Mouse (Mus musculus): ENCODE results near the gene Fcgr4. TPM values are rescaled to one million over a fixed set of nuclear protein-coding genes. Genes with fewer than 3 reads are reported as not detected.

Fcgr4 gene
- polyA plus RNA-seq, 1 experiment, result 2.2 TPM

DNA sequence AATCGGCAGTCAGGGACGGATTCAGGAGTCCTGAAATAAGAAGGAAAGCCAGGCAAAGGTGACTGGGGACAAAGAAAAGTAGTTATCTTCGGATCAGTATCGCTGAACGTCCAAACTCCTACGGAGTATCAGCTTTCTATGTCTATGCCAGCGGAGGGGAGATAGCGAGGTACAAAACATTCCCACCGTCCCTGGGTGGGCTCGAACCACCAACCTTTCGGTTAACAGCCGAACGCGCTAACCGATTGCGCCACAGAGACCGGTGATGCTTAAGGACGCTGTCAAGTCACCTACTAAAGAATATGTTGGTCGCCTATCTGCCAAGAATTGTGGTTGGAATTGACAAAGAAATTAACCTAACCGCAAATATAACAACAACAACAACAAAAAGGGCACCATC lies 15.0 kb downstream of the Fcgr4 start:
- H3K4me3 ChIP-seq (ENCODE audit: insufficient read depth, low read depth, low read length), result peak overlapping the region; percentile 62
- no peak overlapping the region for H3K27ac ChIP-seq (replicated peaks; ENCODE audit: low read depth, low read length)
- H3K4me1 ChIP-seq (ENCODE audit: control insufficient read depth, insufficient read depth, insufficient read length, low read length), result peaks cover 7% of the 10 kb centered on the region

DNA sequence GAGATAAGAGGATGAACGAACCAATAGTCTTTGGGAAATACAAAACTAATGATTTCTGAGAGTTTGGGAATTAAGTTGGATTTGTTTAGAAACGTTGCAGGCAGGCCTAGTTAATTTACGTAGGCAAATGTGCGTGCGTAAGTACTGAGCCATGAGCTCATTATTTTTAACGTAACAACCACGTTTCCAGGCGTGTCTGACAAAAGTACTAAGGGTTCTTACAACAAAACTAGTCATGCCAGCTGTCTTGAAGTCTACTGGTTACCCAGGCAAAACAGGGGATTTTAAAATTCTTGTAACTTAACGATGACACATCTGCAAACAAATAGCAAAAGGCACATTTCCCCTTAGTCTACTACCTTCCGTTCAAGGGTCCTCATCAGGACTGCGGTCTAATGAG lies 15.5 kb downstream of the Fcgr4 start:
- Histone ChIP-seq H3K4me1 (ENCODE audit: control insufficient read depth, insufficient read depth, insufficient read length, low read length) (peaks cover 7% of the 10 kb centered on the region), H3K4me3 (ENCODE audit: insufficient read depth, low read depth, low read length) (peak overlapping the region; percentile 32), H3K27ac (replicated peaks; ENCODE audit: low read depth, low read length) (no peak overlapping the region)

DNA sequence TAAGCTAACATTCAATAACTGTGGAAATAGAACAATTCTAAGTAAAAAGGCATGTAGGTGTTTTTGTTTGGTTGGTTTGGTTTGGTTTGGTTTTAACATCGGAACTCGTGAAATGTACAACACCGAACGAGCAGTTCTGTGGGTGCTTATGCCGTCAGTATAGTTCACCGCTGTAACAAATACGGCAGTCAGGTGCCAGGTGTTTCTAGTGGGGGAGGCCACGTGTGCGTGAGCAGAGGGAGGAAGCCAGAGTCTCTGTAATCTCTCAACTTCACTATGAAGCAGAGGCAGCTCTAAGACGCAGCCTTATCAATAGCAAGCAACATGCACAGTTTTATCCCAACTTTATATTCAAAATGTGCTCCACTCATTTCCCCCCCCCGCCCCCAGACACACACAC lies 16.9 kb downstream of the Fcgr4 start:
- Histone ChIP-seq H3K27ac (replicated peaks; ENCODE audit: low read depth, low read length) (no peak overlapping the region), H3K4me3 (ENCODE audit: insufficient read depth, low read depth, low read length) (no peak overlapping the region), H3K4me1 (ENCODE audit: control insufficient read depth, insufficient read depth, insufficient read length, low read length) (peaks cover 7% of the 10 kb centered on the region)

DNA sequence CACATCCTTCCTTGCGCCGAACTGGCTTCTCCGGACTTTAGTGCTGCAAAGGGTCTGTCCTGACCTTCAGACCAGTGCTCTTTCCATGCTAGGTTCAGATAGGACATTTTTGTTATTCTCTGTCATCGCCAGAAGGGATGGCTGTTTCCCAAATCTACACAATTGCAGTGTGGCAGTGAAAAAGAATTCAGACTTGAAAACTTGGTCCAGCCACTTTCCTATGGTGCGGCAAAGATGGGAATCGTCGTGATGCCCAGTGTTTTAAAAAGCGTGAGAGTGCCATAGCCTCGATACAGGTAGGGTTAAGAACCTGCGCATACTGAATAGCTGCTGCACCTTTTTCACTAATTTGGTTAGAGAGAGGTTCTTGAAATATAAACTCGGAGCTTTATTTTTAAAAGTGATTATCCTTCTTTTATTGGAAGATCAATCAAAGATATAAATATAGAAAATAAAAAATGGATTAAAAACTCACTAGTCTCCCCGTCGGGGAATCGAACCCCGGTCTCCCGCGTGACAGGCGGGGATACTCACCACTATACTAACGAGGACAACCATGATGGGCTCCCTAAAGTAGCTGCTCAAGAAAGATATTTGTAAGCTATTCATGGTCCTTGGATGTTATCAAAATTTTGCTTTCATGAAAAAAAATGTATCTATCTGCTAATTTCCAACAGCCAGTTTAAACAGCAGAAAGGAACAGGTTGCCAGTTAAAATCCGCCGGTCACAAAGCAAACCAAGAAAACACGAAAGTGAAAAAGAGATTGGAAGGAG lies 18.0 kb downstream of the Fcgr4 start:
- Histone ChIP-seq H3K4me3 (ENCODE audit: insufficient read depth, low read depth, low read length) (peak overlapping the region; percentile 59), H3K4me1 (ENCODE audit: control insufficient read depth, insufficient read depth, insufficient read length, low read length) (peaks cover 7% of the 10 kb centered on the region), H3K27ac (replicated peaks; ENCODE audit: low read depth, low read length) (no peak overlapping the region)

DNA sequence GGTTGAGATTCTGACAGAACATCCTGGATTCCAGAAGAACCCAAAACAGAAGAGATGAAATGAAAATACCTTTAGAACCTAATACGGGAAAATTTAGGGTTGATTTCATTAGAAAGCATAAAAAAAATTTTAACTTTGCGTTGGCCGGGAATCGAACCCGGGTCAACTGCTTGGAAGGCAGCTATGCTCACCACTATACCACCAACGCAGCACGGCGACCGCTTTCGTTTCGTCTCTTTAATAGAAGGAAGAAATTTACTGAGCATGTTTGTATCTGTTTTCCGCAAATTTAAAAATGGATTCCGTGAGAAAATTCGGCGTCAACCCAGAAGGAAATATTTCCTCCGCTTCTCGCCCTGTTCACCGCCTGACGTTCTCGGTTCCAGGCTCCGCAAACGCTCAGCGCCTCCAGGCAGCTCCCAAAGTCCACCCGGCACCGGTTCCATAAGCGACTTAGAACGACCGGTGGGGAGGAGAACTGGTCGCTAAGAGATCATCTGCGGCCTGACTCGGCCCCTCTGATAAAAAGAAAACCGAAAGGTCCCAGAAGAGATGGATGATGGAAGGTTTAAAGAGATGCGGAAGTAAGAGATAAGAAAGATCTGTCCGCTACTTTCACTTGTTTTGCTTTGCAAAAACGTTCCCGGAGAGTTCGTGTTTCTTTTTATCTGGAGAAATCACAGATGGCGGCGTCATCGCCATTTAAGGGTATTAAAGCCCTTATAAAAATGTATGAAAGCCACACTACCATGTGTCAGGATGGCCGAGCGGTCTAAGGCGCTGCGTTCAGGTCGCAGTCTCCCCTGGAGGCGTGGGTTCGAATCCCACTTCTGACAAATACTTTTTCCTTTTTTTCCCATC lies 19.4 kb downstream of the Fcgr4 start:
- H3K4me1 ChIP-seq (ENCODE audit: control insufficient read depth, insufficient read depth, insufficient read length, low read length), result peaks cover 5% of the 10 kb centered on the region
- H3K27ac ChIP-seq (replicated peaks; ENCODE audit: low read depth, low read length), result peak overlapping the region; percentile 88
- H3K4me3 ChIP-seq (ENCODE audit: insufficient read depth, low read depth, low read length), result peak overlapping the region; percentile 97

DNA sequence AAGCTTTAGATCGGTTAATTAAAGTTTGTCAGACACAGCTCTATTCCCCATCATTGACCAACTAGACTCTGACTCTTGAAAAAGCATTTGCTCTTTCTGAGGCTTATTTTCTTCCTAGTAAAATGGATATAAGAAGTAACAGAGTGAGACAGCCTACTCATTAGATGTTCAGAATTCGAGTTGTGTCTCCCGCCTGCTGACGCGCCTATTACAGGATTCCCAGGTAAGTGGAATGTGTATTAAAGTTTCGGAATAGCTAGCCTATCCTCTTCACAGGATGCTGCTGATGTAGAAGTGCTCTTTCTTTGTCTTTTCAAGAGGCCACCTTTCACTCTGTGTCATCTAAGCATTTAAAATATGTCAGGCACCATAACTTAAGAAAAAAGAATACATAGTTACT lies 20.4 kb downstream of the Fcgr4 start:
- no peak overlapping the region for H3K4me3 ChIP-seq (ENCODE audit: insufficient read depth, low read depth, low read length)
- peaks cover 5% of the 10 kb centered on the region; the same call in 1 of the 2 replicates for H3K4me1 ChIP-seq (ENCODE audit: control insufficient read depth, insufficient read depth, insufficient read length, low read length)
- H3K27ac ChIP-seq (replicated peaks; ENCODE audit: low read depth, low read length), result no peak overlapping the region

DNA sequence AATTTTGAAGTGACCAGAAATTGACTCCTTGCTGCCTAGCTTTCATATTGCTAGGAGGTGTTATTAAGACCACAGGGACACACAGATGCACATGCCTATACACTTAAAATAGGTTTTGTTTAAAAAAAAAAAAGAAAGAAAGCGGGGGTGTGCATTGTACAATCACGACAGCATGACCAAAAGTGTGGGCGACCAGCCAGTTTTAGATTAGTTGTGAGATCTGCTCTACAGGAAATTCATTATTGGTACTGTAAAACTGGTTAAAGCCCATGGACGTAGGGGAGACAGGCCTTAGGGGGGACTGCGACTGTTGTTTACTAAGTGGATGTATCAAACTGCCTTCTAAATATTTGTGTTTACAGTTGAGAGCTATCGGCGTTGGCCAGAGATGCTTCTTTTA lies 21.2 kb downstream of the Fcgr4 start:
- Histone ChIP-seq H3K4me3 (ENCODE audit: insufficient read depth, low read depth, low read length) (no peak overlapping the region), H3K27ac (replicated peaks; ENCODE audit: low read depth, low read length) (no peak overlapping the region), H3K4me1 (ENCODE audit: control insufficient read depth, insufficient read depth, insufficient read length, low read length) (peaks cover 1% of the 10 kb centered on the region; the same call in 1 of the 2 replicates)

DNA sequence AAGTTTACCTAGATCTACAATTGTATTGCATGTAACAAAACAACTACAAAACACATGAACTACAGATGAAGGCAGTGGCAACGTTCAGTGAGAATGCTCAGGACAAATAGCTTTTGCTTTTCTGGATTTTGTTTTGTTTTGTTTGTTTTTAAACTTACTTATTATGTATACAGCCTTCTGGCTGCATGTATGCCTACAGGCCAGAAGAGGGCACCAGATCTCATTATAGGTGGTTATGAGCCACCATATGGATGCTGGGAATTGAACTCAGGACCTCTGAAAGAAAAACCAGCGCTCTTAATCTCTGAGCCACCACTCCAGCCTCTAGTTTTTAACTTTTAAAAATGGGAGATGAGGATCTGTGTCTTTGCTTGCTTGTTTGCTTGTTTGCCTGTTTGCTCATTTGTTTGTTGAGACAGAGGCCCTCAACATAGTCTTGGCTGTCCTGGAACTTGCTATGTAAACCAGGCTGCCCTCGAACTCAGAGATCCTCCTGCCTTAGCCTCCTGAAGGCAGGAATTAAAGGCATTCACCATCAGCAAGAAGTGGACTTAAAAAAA lies 25.0 kb downstream of the Fcgr4 start:
- H3K27ac ChIP-seq (replicated peaks; ENCODE audit: low read depth, low read length), result no peak overlapping the region
- 0 out of 2 replicates have a peak overlapping the region, but pooled peaks have one; percentile 96 for H3K4me3 ChIP-seq (ENCODE audit: insufficient read depth, low read depth, low read length)
- no peaks in the 10 kb centered on the region for H3K4me1 ChIP-seq (ENCODE audit: control insufficient read depth, insufficient read depth, insufficient read length, low read length)

DNA sequence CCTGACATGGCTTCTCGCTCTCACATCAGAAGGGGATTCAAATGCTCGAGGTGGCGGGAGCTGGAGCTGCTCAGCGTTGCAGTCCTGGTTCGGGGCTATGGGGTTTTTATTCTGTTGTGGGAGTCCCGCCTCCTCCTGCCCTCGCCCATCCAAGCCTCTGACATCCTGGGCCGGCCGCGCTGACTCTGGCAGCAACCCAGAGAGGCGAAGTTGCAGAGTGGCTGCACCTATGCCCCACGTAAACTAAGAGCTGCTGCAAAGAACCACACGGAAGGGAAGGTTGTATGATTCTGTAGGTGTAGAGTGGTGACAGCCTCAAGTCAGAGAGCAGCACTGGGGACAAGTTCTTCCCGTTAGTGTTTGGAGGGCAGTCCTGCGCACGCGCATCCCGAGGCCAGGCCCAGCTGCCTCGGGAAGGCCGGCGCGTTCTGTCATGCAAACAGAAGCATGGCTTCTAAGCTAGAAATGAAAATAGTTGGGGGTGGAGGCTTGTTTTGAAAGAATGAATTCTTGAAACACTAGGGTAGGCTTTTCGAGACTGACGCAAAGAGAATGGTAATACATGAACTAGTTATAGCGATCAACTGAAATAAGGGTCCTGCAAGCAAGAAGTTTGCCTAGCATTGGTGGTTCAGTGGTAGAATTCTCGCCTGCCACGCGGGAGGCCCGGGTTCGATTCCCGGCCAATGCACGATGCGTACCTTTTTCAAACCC lies 25.8 kb downstream of the Fcgr4 start:
- Histone ChIP-seq H3K4me1 (ENCODE audit: control insufficient read depth, insufficient read depth, insufficient read length, low read length) (no peaks in the 10 kb centered on the region), H3K4me3 (ENCODE audit: insufficient read depth, low read depth, low read length) (peak overlapping the region; percentile 96), H3K27ac (replicated peaks; ENCODE audit: low read depth, low read length) (peak overlapping the region; percentile 73; the same call in 1 of the 2 replicates)

DNA sequence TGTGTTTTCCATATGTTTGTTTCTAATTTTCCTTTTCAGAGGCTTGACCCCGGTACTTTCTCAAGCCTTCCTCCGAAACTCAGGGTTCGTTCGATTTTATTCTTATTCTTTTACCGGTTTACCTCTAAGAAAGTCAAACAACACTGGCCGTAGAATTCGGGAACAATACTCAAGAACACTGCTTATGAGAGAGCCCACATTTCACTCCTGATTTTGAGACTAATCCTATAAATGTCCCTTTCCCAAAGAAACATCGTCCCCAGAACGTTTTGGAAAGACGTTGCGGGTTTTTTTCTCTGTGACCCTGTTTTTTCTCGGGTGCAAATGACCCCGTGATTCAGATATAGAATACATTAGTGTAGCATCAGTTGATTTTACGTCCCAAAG lies 26.4 kb downstream of the Fcgr4 start:
- Histone ChIP-seq H3K27ac (replicated peaks; ENCODE audit: low read depth, low read length) (no peak overlapping the region), H3K4me1 (ENCODE audit: control insufficient read depth, insufficient read depth, insufficient read length, low read length) (no peaks in the 10 kb centered on the region), H3K4me3 (ENCODE audit: insufficient read depth, low read depth, low read length) (peak overlapping the region; percentile 29)

DNA sequence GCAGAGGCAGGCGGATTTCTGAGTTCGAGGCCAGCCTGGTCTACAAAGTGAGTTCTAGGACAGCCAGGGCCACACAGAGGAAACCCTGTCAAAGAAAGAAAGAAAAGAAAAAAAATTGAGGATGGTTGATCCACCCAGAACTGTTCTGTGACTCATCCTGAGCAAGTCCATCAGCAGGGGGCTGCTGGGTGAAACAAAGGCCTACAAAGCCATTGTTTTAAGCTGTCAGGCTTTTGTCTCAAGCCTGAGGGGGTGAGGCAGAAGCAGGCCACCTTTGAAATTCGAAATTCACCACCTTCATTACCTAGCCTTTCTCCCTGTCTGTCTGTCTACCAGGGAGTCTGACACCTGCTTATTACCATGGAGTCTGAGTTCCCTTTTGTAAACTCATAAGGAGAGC lies 27.8 kb downstream of the Fcgr4 start:
- Histone ChIP-seq H3K4me1 (ENCODE audit: control insufficient read depth, insufficient read depth, insufficient read length, low read length) (no peaks in the 10 kb centered on the region), H3K27ac (replicated peaks; ENCODE audit: low read depth, low read length) (no peak overlapping the region), H3K4me3 (ENCODE audit: insufficient read depth, low read depth, low read length) (no peak overlapping the region)

DNA sequence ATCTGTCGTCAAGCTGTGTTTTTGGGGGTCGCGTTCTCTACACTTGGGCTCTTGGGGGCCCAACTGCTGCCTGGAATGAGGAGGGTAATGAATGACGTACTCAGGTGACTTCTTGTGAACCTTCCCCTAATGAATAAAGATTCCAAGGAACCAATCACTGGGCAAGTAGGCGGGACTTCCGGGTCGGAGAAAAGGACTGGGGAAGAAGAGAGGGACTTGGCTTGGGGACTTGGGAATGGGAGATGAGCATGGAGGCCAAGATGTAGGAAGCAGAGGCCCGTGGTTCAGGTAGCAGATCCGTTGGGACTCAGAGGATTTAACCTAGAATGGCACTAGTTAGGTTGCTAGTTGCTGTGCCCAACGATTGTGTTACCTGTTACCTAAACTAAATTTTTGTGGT lies 30.5 kb downstream of the Fcgr4 start:
- Histone ChIP-seq H3K4me3 (ENCODE audit: insufficient read depth, low read depth, low read length) (no peak overlapping the region), H3K4me1 (ENCODE audit: control insufficient read depth, insufficient read depth, insufficient read length, low read length) (no peaks in the 10 kb centered on the region), H3K27ac (replicated peaks; ENCODE audit: low read depth, low read length) (no peak overlapping the region)

DNA sequence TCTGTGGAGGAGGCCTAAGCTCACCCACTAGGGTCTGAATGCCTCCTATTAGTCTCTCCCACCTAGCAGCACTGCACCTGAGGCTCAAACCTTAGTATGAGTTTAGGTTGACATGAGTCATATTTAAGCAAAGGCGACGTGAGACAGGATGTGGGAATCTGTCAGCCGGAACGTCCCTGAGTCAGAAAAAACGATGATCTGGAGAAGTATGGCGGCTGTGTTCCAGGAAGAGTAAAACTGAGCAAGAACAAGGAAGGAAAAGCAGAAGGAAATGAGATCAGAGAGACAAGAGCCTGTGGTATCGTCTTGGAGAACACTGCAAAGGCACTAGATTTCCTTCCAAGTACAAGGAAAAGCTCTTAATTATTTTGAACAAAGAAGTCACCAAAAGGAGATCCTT lies 32.1 kb downstream of the Fcgr4 start:
- no peaks in the 10 kb centered on the region for H3K4me1 ChIP-seq (ENCODE audit: control insufficient read depth, insufficient read depth, insufficient read length, low read length)
- H3K27ac ChIP-seq (replicated peaks; ENCODE audit: low read depth, low read length), result no peak overlapping the region
- H3K4me3 ChIP-seq (ENCODE audit: insufficient read depth, low read depth, low read length), result no peak overlapping the region

DNA sequence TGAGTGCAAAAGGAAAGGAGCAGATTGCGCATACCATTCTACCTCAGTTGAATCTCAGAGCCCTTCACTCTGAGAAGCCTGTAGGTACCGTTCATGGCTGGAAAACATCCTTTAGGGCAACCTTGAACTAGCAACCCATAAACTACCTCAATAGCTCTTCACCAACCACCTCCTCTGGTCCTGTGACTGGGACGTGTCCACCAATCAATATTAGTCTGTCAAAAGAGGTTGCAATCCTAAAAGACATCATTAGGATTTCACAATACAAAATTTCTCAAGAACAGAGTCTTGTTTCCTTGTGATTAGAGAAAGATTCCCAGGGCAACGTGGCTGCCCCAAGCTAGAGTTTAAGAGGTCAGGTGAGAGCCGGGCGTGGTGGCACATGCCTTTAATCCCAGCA lies 34.6 kb downstream of the Fcgr4 start:
- Histone ChIP-seq H3K27ac (replicated peaks; ENCODE audit: low read depth, low read length) (no peak overlapping the region), H3K4me1 (ENCODE audit: control insufficient read depth, insufficient read depth, insufficient read length, low read length) (no peaks in the 10 kb centered on the region), H3K4me3 (ENCODE audit: insufficient read depth, low read depth, low read length) (no peak overlapping the region)

DNA sequence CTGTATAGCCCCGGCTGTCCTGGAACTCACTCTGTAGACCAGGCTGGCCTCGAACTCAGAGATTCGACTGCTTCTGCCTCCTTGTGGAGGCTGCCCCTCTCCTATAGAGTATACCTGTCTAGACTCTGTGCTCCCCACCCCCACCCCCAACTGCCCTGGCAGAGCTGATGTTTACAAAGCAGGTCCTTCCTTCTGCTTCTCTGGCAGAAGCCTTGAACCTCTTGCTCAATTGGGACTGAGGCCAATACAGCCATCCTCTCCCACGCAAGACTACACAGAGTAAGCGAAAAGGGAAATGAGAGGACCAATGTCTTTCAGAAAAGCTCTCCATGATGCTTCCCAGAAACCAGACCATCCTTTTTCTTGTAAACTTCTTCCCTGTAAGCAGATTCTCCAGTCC lies 38.5 kb downstream of the Fcgr4 start:
- Histone ChIP-seq H3K27ac (replicated peaks; ENCODE audit: low read depth, low read length) (peak overlapping the region; percentile 57; the same call in 1 of the 2 replicates), H3K4me3 (ENCODE audit: insufficient read depth, low read depth, low read length) (peak overlapping the region; percentile 28; the same call in 1 of the 2 replicates), H3K4me1 (ENCODE audit: control insufficient read depth, insufficient read depth, insufficient read length, low read length) (no peaks in the 10 kb centered on the region)

Data from brown adipose tissue, adult 24 weeks (tissue).